Mouse (Mus musculus) liver, adult 10 weeks (tissue): ENCODE measurements around the gene Gm20894. TPM values are rescaled to one million over a fixed set of nuclear protein-coding genes. Genes with fewer than 3 reads are reported as not detected.

ENCODE experiments used
- polyA plus RNA-seq: library from polyadenylated mRNA; stranded (reverse); fragments of 350-450 nt; fragmentation: Illumina TruSeq; extraction: RNeasy Lipid Tissue Mini Kit (QIAGEN cat#74804); gene quantifications from one replicate; pipeline ENCODE4 v1.2.3, GENCODE M21; 2014; ENCODE audit warnings: low read depth, low replicate concordance

Gene Gm20894
- polyA plus RNA-seq: not detected

DNA sequence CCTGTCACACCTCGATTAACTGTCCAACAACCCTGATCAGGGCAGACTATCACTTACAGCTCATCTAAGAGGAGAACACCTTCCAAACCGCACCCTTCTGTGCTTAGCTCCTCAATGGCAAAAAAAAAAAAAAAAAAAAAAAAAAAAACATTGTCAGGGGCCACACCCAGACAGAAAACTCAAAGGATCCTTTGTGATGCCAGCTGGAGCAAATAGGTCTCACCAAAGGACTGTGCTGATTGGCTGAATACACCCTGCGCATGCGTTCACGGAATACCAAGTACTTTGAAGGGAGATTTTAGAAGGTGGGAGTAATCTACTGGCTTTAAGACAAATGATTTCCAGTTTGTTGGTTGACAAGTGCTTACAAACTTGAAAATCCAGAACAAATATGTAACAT, at the start of gene Gm20894:
Gene Gm20894 (minus strand): TSS at position 101 of the 400 bp plus-strand sequence.

